Mouse (Mus musculus): ENCODE measurements around the gene Snx30.

Snx30 gene

DNA sequence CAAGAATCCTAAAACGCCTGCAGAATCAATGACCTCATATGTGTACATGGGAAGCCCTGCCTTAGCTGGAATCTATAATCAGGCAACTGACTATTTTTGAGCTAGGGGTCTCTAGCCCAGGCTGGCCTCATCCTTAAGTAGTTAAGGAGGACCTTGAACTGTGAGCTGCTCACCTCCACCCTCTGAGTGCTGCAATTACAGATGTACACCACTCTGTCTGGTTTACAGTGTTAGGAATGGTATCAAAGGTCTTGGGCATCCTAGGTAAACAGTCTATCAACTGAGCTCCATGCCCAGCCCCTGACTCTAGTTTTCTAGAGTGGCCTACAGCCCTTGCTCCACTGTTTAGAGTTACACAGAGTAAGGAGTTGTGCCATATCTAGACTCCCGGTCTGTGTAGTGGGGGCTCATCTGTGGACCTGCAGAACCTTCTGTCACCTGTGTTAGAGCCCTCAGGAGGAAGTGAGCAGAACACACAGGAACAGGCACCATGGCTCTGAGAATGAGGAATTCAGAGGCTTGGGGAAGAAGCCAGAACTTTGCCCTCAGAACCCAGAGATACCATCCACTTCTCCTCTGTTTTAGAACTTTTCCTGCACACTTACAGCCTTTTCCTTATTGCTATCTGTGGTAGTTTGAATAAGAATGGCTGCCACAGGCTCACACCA, 9.7 kb upstream of the Snx30 start:
- no peak for DNase-seq

GRCm38 (mm10) chr4:59800181-59800580, 5.5 kb upstream of the Snx30 start:
- DNase-seq, result no peak

DNA sequence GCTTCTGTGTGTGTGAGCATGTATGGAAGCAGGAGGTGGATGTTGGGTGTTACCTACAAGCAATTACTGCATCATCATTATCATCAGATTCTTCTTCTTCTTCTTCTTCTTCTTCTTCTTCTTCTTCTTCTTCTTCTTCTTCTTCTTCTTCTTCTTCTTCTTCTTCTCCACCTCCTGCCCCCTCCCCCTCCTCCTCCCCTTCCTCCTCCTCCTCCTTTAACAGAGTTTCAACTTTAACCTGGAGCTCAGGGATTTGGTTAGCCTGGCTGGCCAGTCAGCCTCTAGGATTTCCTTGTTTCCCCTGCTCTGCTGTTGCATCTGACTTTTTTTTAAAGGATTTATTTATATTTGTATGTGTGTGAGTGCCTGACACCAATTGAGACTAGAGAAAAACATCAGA, 4.2 kb upstream of the Snx30 start, which contains the start of gene Inip:
TSS of gene Inip (minus strand) at position 101 of the 400 bp plus-strand sequence.
- DNase-seq, result no peak

- no peak for DNase-seq
These were observed 3.5 kb upstream of the Snx30 start for GRCm38 (mm10) chr4:59802107-59802506.

GRCm38 (mm10) chr4:59802792-59803191, 2.8 kb upstream of the Snx30 start:
- DNase-seq, result no peak

GRCm38 (mm10) chr4:59803358-59803757, 2.3 kb upstream of the Snx30 start:
- no peak for DNase-seq

DNA sequence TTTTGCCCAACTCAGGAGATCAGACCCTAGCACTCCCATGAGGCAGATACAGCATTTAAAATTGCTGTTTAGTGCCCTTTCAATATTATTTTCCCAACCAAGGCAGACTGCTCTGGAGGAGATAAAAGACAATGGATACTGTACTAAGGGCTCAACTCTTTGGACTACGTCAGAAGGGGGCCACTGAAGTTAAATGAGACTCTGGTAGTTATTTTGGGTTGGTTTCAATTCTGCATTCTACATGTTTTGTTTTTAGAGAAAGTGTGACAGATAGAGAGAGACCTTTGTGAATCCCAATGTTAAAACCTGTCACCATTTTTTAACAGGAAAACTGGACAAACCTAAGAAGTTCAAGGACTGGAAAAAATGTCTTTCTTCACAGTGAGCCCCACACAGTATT, 886 bp upstream of the Snx30 start:
- DNase-seq, result no peak

DNA sequence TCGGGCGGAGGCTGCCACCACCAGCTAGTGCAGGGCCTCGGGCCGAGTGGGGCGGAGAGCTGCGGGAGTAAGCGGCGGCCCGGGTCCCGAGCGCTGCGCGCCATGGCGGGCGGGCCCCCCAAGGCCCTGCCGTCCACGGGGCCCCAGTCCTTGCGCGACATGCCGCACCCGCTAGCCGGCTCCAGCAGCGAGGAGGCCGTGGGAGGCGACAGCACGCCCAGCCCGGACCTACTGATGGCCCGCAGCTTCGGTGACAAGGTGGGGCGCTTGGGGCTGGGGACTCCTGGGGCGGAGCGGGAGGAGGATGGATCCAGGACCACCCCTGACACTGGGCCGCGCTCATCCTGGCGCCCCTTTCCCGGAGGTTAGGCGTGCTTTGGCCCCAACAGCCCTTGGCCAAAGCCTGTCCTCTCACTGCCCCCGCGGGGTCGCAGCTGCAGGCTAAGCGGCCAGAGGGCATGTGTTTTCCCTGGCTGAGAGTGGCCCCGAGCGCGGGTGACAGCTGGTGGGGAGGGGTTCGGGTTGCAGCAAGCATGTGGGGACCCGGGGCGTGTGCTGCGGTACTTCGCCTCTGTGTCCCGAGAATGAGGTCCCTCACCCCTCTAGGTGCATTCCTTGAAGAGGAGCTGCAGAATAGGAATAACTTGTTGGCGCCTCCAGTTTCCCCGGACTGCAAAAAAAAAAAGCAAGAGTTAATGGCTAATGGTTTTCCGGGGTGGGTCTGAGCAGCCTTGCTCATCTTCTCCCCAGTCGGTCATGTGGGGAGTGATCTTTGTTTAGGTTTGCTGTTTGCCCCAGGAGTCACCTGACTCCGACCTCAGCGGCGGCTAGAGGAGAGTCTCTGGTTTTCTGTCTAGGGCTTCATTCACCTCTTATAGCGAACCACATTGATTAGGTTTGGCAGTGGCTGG, 583 bp downstream of the Snx30 start:
- peak; percentile 55 to 62 for DNase-seq

DNA sequence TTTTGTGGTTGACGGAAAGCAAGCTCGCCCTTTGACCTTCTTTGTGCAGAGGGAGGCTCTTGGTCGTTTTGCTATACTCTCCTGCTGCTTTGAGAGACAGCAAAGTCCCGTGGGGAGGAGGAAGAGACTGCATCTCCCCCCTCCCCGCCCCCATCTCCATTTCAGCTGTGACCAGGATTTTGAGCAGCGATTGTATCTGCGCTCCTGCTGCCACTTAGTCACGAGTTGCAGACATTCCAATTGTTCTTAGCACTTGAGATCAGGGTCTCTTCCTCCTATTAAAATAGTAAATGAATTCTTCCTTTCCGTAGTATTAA, 1.2 kb downstream of the Snx30 start:
- no peak for DNase-seq

DNA sequence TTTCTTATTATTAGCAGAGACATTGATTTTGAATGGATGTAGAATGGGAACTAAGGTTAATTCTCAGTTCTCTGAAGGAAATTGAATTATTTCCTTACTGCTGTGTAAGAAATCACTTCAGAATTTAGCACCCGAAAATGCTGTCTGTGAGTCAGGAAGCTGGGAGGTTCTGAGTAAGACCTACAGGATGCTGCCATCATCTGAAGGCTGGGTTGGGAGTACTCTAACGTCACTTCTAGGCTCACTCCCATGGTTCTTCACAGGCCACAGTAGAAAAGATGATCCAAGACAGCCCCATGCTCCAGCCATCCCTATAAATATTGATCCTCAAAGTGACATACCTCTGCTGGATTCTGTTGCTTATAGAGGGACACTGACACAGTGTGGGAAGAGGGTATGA, 1.9 kb downstream of the Snx30 start:
- no peak for DNase-seq

DNA sequence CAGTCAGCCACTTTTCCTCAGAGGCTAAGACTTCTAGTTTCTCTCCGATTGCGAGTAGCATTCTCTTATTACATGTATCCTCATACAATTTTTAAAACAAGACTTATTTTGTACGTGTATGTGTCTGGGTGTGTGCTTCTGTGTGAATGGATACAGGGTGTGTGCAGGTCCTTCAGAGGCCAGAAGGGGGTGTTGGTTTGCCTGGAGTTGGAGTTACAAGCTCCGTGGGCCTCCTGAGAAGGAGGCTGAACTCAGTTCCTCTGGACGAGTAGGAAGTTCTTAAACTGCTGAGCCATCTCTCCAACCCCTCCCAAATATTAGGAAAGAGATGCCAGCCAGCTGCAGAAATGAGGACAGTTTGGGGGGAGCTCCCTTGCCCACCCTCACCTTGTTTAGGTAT, 2.8 kb downstream of the Snx30 start:
- peak in 1 of 2 experiments; percentile 45 for DNase-seq

- DNase-seq, result no peak
These were observed 8.5 kb downstream of the Snx30 start for GRCm38 (mm10) chr4:59814094-59814493.

DNA sequence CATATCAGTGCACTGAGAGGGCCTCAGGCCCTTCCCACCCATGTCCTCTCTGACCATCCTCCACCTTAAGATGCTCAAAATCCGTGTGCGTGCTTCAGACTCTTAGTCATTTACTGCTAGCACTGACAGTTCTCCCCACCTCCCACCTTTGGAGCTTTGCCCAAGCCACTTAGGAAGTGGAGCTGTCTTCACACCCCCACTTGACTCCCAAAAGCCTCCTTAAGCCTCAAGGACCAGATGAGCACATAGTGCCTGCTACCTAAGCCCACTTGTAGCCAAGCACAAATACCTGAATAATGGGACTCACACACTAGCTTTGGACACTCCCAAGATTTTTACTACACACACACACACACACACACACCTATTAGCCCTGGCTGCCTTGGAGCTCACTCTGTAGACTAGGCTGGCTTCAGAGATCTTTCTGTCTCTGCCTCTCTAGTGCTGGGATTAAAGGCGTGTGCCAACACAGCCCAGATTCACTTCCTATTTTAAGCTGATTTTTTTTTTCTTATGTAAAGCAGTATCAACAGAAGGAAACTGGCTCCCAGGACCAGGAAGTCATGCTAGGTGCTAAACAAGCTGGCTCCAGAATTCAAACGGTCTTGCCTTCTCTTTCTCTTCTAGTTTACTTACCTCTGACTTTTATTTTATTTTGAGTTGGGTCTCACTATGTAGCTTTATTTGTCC, 9.6 kb downstream of the Snx30 start:
- no peak for DNase-seq

DNA sequence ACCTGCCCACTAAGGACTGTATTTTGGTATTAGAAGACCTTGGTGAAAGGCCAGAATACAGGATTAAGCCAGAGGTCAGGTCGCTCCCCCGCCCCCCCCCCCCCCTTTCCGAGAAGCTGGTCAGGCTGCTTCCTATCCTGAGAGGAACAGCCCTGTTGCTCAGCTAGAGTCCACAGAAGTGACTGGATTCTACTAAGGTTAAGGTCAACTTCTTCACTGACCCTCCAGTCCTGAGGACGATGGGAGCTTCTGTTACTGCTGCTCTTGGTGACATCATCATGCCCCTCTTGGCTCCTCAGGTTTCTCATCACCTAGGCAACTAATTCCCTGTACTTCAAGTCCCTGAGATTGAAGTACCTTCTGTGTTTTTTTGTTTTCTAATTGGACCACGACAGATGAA, 10.4 kb downstream of the Snx30 start:
- no peak for DNase-seq

- no peak for DNase-seq
These were observed 10.8 kb downstream of the Snx30 start for GRCm38 (mm10) chr4:59816477-59816876.

DNA sequence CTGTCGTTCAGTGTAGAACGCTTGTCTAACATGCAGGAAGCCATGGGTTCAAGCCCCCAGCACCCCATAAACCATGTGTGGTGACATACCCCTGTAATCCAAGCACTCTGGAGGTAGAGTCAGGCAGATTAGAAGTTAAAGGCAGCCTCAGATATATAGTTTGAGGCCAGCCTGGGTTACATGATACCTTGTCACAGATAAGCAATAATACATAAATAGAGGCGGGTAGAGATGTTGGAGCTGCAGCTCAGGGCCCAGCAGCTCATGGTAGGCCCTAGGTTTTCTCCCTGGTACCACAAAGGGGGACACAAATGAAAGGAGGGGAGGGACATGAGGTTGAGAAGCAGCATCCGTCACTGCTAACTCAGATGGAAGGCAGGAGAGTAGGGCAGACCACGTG, 12.2 kb downstream of the Snx30 start:
- DNase-seq, result no peak

GRCm38 (mm10) chr4:59818498-59818897, 12.9 kb downstream of the Snx30 start:
- DNase-seq, result no peak

GRCm38 (mm10) chr4:59819054-59819472, 13.4 kb downstream of the Snx30 start:
- peak; percentile 45 for DNase-seq

DNA sequence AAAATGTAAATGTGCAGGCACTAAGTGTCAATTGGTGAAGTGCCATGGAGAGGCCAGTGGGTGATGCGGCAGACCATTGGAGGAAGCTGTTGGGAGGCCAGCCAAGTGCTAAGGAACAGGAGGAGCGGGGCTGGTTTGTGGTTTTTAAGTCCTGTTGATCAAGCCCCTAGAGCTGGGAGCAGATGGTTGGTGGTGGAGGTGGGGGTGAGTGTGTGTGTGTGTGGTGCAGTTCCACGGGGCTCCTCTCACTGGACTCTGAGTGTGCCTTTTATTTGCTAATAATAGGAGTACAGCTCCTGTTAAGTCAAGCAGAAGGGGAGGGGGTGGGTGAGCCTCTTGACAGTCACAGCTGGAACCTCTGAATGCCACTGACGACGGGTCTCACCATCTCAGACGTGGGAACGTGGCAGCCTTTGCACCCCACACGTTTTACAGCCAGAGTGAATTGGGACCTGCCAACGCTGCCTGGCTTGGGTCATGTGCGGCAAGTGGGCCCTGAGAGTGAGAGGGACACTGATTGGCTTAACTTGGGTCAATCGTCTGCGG, 13.9 kb downstream of the Snx30 start:
- DNase-seq, result peak; percentile 45 to 50

DNA sequence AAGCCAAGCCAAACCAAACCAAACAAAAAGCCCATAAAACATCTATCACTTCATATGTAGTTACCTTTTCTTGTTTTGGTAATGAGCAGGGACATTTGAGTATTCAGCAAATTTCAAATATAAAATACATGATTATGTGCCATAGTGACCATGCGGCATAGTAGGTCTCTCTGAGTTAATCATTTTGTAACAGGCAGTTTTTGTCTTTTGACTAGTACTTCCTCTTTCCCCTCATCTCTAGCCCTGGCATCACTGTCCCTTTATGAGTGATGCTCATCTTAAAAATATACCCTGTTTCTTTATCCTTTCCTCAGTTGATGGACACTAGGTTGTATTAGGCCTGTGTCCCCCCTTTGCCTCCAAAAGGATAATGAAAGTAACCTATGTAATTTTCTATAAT, 15.9 kb downstream of the Snx30 start:
- DNase-seq, result no peak

GRCm38 (mm10) chr4:59822119-59822518, 16.5 kb downstream of the Snx30 start:
- DNase-seq, result peak in 1 of 2 experiments; percentile 25

DNA sequence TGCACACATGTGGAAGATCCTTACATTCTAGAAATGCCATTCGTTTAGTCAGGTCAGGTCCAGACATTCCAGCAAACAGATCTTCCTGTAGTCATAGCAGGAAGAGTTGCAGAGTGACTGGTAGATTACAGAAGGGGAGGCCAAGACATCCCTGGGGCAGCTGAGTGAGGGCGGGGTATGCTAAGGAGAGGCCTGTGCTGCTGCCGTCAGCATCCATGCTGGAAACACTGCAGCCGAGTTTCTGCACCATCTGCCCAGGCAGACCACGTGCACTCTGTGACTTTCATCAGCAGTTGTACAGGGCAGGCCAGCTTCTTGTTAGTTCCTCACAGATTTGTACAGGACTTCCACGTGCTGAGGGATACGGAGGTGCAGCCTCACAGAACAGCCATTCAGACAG, 17.8 kb downstream of the Snx30 start:
- peak; percentile 77 to 80 for DNase-seq

DNA sequence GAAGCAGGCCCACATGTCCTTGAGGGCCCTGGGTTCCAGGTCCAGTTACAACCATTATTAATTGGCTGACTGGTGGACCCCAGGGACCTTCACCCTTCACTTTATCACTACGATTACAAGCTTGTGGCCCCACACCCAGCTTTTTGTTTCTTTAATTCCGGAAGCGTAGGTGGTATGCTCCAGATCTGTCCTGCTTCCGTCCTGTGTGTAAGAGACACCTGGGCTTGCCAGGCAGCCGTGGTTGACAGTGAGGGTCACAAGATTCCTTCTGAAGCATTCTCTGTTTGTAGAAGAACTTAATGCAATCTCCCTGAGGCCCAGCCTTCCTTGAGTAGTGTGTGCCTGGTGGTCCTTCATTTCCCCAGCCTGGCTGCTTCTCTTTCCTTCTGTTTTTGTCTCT, 19.2 kb downstream of the Snx30 start:
- no peak for DNase-seq

Measured in cerebellum, postnatal 36 days (tissue).